Mouse (Mus musculus): Measurements from ENCODE around the gene Bicc1. TPM values are rescaled to one million over a fixed set of nuclear protein-coding genes. Genes with fewer than 3 reads are reported as not detected.
"Not testable (repeated sequence)": the region's sequence is repeated elsewhere in the genome, so short reads cannot be mapped to it uniquely, and the experiment has no call there.

Gene Bicc1
- polyA plus RNA-seq, 1 experiment from 2014 or later: 6.3 TPM

DNA sequence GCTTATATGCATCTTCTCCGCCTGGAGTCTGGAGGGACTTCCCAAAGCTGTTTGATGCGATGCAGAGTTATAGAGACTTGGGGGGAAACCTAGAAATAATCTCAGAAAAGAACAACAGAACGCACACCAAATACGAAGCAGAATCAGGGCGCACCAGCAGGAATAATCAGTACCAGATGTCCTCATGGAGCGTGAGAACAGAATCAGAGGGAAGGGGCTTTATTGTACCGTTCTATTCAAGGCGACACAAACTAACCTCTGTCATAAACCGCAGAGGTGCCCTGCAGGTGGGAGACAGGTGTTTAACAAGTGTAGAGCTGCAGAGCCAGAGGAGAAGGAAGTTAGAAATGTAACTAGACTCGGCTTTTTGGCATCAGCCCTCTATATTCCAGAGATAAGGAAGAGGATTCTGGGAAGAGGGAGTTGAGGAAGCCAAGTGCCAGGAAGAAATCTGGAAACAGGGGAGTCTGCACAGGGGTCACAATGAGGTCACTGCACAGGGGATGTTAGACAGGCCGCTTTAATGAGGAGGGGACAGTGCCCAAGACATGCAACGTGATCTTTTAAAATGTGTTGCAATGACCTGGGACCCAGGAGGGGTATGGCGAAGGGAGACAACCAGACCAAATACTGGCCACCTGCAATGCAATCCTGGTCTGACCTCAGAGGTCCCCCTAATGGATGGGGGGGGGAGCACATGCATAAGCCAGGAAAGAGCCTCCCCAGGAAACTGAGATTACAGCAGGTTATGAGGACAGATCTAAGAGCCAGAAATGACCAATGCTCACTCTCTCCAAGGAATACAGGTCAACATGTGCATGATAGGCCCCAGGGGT lies 190.4 kb downstream of the Bicc1 start:
- Histone ChIP-seq H3K4me2 (no peak overlapping the region), H3K27ac (no peak overlapping the region), H3K9ac (no peak overlapping the region), H3K27me3 (replicated peaks) (no peaks in the 10 kb centered on the region), H3K4me1 (peaks cover 3% of the 10 kb centered on the region; the same call in 1 of the 2 replicates), H3K9me3 (no peaks in the 10 kb centered on the region), H3K36me3 (replicated peaks) (no peaks in the 10 kb centered on the region), H3K4me3 (no peak overlapping the region)
- WGBS: 85% methylated on average over 13 of the region's 13 CpGs
- no peak for ATAC-seq (replicated peaks)

DNA sequence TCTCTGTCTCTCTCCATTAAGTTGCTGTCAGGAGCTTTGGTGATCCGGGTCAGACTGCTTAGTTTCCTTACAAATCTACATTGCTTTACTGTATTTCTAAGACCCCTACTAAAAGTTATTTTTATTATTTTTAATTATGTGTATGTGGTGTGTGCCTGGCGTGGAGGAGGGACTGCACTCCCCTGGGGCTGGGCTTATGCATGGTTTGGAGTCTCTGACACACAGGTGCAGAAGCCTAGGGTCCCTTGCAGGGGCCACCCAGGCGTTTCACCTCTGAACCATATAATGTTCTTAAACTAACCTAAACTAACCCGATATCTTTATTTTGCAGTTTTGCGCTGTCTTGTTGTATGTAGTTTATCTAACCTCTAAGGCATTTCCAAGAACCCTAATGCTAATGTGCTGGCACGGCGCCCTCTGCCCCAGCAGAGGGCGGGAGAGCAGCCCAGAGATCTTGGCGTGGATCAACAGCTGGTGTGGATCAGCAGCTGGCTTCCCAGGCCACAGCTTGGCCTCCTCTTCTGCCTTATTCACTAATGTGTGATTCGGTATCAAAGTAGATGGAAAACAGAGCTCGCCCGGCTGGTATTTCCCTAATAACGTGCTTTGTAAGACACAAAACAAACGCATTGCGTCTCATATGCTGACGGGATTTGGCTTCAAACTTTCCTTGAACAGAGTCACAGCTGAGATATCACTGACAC lies 192.7 kb downstream of the Bicc1 start:
- H3K9ac ChIP-seq: no peak overlapping the region
- no peak for ATAC-seq (replicated peaks)
- H3K9me3 ChIP-seq: no peaks in the 10 kb centered on the region
- no peak overlapping the region for H3K4me2 ChIP-seq
- peaks cover 3% of the 10 kb centered on the region; the same call in 1 of the 2 replicates for H3K4me1 ChIP-seq
- H3K27ac ChIP-seq: no peak overlapping the region
- no peaks in the 10 kb centered on the region for H3K36me3 ChIP-seq (replicated peaks)
- no peaks in the 10 kb centered on the region for H3K27me3 ChIP-seq (replicated peaks)
- no peak overlapping the region for H3K4me3 ChIP-seq
- WGBS: 75% methylated on average over 16 of the region's 16 CpGs

DNA sequence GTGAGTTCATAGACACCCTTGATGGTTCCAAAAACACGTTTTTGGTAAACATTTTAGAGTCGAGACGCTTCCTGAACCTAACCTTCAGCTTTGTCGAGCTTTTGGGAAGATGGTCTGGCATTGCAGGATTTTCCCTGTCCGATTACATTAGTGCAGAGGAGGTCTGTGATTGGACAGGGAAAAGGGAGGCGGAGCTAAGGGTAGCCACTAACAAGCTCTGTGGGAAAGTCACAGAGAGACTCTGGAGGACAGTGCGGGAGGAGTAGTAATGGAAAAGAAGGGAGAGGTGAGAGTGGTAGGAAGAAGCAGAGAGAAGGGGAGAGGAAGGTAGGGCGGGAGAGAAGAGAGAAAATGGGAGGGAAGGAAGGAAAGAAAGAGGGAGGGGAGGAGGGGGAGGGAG lies 194.8 kb downstream of the Bicc1 start:
- no peak overlapping the region for H3K27ac ChIP-seq
- H3K4me3 ChIP-seq: no peak overlapping the region
- no peak overlapping the region for H3K9ac ChIP-seq
- 35% methylated on average over 8 of the region's 8 CpGs for WGBS
- H3K4me2 ChIP-seq: no peak overlapping the region
- H3K36me3 ChIP-seq (replicated peaks): no peaks in the 10 kb centered on the region
- no peaks in the 10 kb centered on the region for H3K27me3 ChIP-seq (replicated peaks)
- H3K4me1 ChIP-seq: peaks cover 3% of the 10 kb centered on the region; the same call in 1 of the 2 replicates
- ATAC-seq (replicated peaks): peak; percentile 62
- no peaks in the 10 kb centered on the region for H3K9me3 ChIP-seq

DNA sequence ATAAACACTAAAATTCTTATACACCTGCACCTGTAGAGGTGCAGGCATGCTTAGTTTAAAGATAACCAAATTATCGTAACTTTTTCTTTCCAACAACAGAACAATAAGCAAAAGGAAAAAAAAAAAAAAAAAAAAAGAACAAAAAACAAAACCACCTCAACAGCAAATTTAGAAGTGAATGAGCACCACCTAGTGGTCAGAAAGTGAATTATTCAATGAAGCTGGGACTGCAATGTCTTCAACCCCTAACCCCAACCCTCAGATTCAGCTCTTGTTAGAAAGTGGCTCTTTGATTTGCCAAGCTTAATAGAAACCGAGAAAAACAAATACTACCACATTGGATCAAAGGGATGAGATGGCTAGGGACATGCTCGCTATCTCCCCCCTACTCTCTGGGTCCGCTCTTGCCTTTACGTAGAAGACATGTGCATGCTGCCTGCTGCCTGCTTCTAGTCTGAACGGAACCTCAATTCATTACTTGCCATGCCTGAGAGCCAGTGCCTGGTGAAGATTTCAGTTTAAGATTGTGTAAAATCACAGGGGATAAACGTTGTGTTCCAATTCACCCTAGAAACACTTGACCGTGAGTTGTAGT lies 195.8 kb downstream of the Bicc1 start:
- peak; percentile 53; the same call in 1 of the 2 replicates for ATAC-seq (replicated peaks)
- WGBS: 53% methylated on average over 8 of the region's 8 CpGs

DNA sequence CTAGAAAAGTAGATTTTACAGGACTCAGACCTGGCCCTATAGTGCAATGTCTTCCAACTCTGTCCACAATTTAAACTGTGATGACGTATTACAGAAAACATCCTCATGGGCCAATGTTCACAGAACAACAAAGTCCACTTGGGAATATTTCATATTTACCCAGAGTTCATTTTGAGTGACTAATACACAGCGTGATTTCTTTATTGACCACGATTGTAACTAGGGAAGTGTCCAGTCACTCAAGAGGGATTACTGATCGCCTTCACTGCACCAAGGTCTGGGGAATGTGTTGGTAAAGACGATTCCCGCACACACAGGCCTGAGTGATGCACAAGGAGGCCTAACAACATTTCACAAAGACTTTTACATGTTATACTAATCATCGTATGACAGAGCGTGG lies 197.9 kb downstream of the Bicc1 start:
- Histone ChIP-seq H3K4me1 (no peaks in the 10 kb centered on the region), H3K9ac (no peak overlapping the region), H3K9me3 (no peaks in the 10 kb centered on the region), H3K4me3 (no peak overlapping the region), H3K4me2 (no peak overlapping the region), H3K27me3 (replicated peaks) (no peaks in the 10 kb centered on the region), H3K27ac (no peak overlapping the region), H3K36me3 (replicated peaks) (no peaks in the 10 kb centered on the region)
- no peak for ATAC-seq (replicated peaks)
- WGBS: 80% methylated on average over 8 of the region's 8 CpGs

More for the DNA sequence above, 195.8 kb downstream of the Bicc1 start:
- Histone ChIP-seq H3K4me3 (no peak overlapping the region), H3K27me3 (replicated peaks) (no peaks in the 10 kb centered on the region), H3K4me1 (no peaks in the 10 kb centered on the region), H3K36me3 (replicated peaks) (no peaks in the 10 kb centered on the region), H3K27ac (no peak overlapping the region), H3K9me3 (no peaks in the 10 kb centered on the region), H3K9ac (no peak overlapping the region), H3K4me2 (no peak overlapping the region)

DNA sequence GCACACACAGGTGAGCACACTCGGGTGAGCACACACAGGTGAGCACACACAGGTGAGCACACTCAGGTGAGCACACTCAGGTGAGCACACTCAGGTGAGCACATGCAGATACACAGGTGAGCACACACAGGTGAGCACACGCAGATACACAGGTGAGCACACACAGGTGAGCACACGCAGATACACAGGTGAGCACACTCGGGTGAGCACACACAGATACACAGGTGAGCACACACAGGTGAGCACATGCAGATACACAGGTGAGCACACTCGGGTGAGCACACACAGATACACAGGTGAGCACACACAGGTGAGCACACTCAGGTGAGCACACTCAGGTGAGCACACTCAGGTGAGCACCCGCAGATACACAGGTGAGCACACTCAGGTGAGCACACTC lies 199.1 kb downstream of the Bicc1 start:
- H3K27me3 ChIP-seq (replicated peaks); H3K9me3 ChIP-seq; ATAC-seq (replicated peaks); H3K4me1 ChIP-seq; H3K36me3 ChIP-seq (replicated peaks); H3K9ac ChIP-seq; H3K4me2 ChIP-seq; H3K27ac ChIP-seq; H3K4me3 ChIP-seq: not testable (repeated sequence)
- 95% methylated on average over 6 of the region's 6 CpGs for WGBS

DNA sequence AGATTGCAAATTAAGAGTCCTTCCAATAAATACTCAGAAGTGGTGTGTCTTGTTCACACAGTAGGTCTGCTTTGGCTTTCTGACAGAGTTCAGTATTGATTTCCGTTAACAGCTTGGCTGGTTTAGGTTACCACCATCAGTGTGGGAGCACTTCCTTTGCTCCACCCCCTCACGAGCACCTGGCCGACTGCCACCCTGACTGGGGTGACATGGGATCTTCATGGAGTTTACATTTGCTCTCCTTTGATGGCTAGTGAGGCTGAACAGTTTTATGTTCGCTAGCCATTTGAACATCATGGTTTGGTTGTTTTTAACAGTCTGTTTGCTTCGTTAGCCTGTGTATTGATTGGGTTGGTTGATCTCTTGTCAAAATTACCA lies 206.7 kb downstream of the Bicc1 start:
- Histone ChIP-seq H3K4me2 (peak overlapping the region; percentile 41), H3K9ac (no peak overlapping the region)

DNA sequence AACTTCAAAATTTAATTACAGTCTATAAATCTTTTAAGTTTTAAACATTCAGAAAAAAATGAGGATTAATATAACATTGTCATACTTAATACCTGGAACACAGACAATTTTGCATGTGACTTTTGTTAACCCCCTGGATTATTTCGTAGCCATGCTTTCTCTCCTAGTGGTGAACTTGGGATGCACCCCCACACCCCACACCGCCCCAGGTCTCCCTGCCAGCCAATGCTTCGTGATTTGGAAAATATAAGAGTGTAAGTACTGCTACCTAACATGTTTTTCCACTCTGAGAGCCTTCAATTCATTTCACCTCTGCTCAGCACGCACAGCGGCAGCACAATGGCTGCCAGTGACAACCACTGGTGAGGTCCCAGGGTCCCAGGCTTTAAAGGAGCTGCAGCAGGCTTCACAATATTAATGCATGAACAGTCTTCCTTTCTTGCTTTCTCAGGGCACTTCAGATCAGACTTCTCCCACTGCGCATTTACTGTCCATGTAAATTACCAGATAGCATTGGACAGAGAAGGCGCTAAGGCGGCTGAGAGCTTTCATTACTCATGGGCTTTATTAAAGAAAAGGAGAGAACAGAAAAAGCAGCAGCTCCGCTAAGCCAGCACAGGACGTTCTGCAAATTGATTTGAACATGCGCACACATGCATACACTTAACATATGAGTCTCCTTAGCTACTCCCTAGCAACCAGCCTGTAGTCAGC lies 207.3 kb downstream of the Bicc1 start:
- Histone ChIP-seq H3K27me3 (replicated peaks) (no peaks in the 10 kb centered on the region), H3K27ac (peak overlapping the region; percentile 91), H3K9ac (peak overlapping the region; percentile 9; the same call in 1 of the 2 replicates), H3K4me2 (peak overlapping the region; percentile 41), H3K4me3 (peak overlapping the region; percentile 26), H3K4me1 (peaks cover 42% of the 10 kb centered on the region), H3K36me3 (replicated peaks) (no peaks in the 10 kb centered on the region), H3K9me3 (no peaks in the 10 kb centered on the region)
- ATAC-seq (replicated peaks): peak; percentile 88
- WGBS: 21% methylated on average over 11 of the region's 11 CpGs

More for the DNA sequence above, 206.7 kb downstream of the Bicc1 start:
- H3K27me3 ChIP-seq (replicated peaks): no peaks in the 10 kb centered on the region
- peaks cover 38% of the 10 kb centered on the region for H3K4me1 ChIP-seq
- no peaks in the 10 kb centered on the region for H3K9me3 ChIP-seq
- H3K27ac ChIP-seq: peak overlapping the region; percentile 91
- no peak; the same call in 1 of the 2 replicates for ATAC-seq (replicated peaks)
- no peaks in the 10 kb centered on the region for H3K36me3 ChIP-seq (replicated peaks)
- WGBS: 55% methylated on average over 5 of the region's 5 CpGs
- H3K4me3 ChIP-seq: peak overlapping the region; percentile 26; the same call in 1 of the 2 replicates

DNA sequence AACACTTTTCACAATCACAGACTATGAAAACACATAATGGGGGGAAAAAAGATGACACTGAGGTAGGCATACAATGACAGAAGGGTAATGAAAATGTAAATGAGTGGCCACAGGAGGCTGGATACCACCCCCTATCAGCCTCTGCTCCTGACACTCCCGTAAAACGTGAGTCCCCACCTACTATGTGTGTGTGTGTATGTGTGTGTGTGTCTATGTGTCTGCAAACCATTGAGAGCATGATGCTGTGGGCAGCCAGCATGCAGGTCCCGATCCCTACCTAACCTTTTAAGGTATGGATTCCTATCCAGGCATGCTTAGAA lies 209.4 kb downstream of the Bicc1 start:
- Histone ChIP-seq H3K4me2 (peak overlapping the region; percentile 45), H3K4me1 (peaks cover 42% of the 10 kb centered on the region), H3K27me3 (replicated peaks) (no peaks in the 10 kb centered on the region), H3K4me3 (no peak overlapping the region), H3K9me3 (no peaks in the 10 kb centered on the region), H3K27ac (peak overlapping the region; percentile 86), H3K36me3 (replicated peaks) (no peaks in the 10 kb centered on the region), H3K9ac (peak overlapping the region; percentile 20; the same call in 1 of the 2 replicates)
- ATAC-seq (replicated peaks): peak; percentile 43; the same call in 1 of the 2 replicates
- WGBS: 12% methylated on average over 3 of the region's 3 CpGs

DNA sequence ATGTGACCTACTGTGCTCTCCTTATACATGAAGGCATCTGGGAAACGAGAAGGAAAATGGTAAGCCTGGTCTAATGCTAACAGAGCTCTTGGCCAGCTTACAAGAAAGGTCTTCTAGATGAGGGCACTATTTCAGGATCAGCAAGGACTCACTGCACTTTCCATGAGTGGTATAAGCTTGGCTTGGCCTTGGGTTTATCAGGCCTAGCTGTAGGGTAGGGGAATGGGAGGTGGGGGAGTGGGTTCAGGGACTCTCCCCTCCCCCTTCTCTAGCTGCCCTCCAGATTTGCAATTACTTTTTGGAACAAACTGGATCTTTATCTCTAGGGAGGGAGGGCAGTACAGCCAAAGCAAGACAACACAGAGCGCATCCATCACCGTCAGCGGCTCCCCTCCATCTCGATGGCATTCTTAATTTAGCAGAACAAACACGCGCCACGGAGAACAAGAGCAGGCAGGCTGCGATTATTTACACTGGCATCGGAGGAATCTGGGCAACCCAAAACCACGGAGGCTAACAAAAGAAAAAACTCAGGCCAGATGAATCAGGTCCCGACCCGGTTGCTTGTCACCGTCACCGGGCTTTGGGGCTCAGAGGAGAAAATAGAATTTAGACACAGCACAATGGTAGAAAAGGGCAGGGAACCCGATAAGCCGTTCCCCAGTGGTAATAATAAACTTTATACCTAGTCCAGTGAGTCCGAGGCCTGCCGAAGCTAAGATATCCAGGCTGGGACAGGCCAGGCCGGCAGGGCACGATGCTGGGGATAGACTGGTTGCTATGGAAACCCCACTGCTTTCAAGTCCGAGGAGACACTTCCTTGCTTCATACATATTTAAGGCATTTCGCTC lies 210.0 kb downstream of the Bicc1 start:
- Histone ChIP-seq H3K4me2 (peak overlapping the region; percentile 45), H3K9ac (no peak overlapping the region), H3K27me3 (replicated peaks) (no peaks in the 10 kb centered on the region), H3K9me3 (no peaks in the 10 kb centered on the region), H3K27ac (peak overlapping the region; percentile 86), H3K4me1 (peaks cover 42% of the 10 kb centered on the region), H3K4me3 (peak overlapping the region; percentile 6; the same call in 1 of the 2 replicates), H3K36me3 (replicated peaks) (no peaks in the 10 kb centered on the region)
- ATAC-seq (replicated peaks): peak; percentile 86
- WGBS: 7% methylated on average over 23 of the region's 23 CpGs

DNA sequence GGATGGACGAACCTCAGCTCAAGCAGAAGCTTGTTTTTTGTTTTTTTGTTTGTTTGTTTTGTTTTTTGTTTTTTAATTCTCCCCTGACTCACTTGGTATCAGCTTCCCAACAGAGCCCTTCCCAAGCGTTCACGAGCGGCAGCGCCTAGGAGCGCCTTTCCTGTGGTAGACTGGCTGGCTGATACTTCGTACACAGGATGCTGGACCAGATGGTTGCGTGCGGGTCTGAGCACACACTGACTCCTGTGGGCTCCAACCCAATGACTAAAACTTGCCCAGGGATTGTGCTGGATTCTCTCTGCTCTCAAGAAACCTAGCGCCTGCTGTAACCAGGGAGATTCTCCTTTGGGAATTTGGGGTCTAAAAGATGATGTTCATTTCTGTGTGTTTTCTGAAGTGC lies 211.2 kb downstream of the Bicc1 start:
- Histone ChIP-seq H3K4me3 (no peak overlapping the region), H3K4me1 (peaks cover 42% of the 10 kb centered on the region), H3K9ac (no peak overlapping the region), H3K9me3 (no peaks in the 10 kb centered on the region), H3K27me3 (replicated peaks) (no peaks in the 10 kb centered on the region), H3K36me3 (replicated peaks) (no peaks in the 10 kb centered on the region), H3K27ac (0 out of 2 replicates have a peak overlapping the region, but pooled peaks have one; percentile 86), H3K4me2 (no peak overlapping the region)
- no peak for ATAC-seq (replicated peaks)
- WGBS: 87% methylated on average over 10 of the region's 10 CpGs
